In the genomic region with DNA sequence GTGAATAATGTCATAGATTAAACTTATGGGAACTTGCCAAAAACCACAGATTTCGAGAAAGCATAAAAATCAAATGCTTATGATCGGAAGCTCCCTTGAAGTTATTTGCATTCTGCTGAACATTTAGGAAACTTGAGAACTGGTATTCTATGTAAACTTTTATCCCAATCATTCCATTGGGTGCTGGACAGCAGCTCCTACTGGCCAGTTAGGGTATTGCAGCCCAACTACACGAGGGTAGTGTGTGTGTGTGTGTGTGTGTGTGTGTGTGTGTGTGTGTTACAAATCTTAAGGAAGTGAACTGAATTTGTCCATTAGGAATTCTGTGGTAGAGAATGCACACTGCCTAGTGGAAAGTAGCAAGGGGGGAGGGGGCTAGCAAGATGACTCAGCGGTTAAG, we compare ENCODE assay signal across 14 mouse cellular contexts.
DNase-seq lines count a peak whose midpoint lies in the region; ATAC-seq and TF ChIP-seq lines count a peak whose summit lies in the region.
"Had no signal": no experiment of that assay in that cellular context is flagged by ENCODE, and none has a peak within 500 bp of the region (broad histone marks: within the 10 kb centered on the region; RNA-seq: fewer than 3 reads in every experiment).

No protein-coding gene starts in this region.

- H3K27me3 ChIP-seq in intestine, postnatal 0 days (replicated peaks; ENCODE audit: control insufficient read depth, insufficient read depth, low read length): no peaks in the 10 kb centered on the region
- H3K27me3 ChIP-seq in intestine, embryonic 16.5 days (replicated peaks; ENCODE audit: control insufficient read depth, insufficient read depth, low read length): no peaks in the 10 kb centered on the region

- H3K9me3 ChIP-seq in intestine, postnatal 0 days (ENCODE audit: control insufficient read depth): no peaks in the 10 kb centered on the region
- no peaks in the 10 kb centered on the region for H3K9me3 ChIP-seq in intestine, embryonic 16.5 days (ENCODE audit: control insufficient read depth, low read length)
- H3K9me3 ChIP-seq: forebrain, embryonic 12.5 days; hindbrain, embryonic 10.5 days had no signal

- H3K9ac ChIP-seq in intestine, postnatal 0 days (ENCODE audit: low read depth, low read length): no peak overlapping the region
- H3K9ac ChIP-seq in intestine, embryonic 16.5 days (ENCODE audit: low read depth, low read length): no peak overlapping the region
- H3K9ac ChIP-seq: forebrain, embryonic 12.5 days had no signal

- no peak for ATAC-seq in intestine, postnatal 0 days
- ATAC-seq in intestine, embryonic 16.5 days: no peak

- TF ChIP-seq CTCF in intestine, postnatal 0 days (IDR thresholded peaks at IDR 0.05; ENCODE audit: low read depth): peak; percentile 55

- H3K4me3 ChIP-seq in intestine, postnatal 0 days (ENCODE audit: low read depth, low read length): no peak overlapping the region
- no peak overlapping the region for H3K4me3 ChIP-seq in intestine, embryonic 16.5 days (ENCODE audit: low read length)
- H3K4me3 ChIP-seq: forebrain, embryonic 12.5 days; hindbrain, embryonic 10.5 days had no signal

- DNase-seq in thymus, postnatal 4 days: peak; percentile 37
- DNase-seq in thymus, adult 18-20 months: no peak
- DNase-seq in c-Kit-positive CD71-positive TER-119-positive erythroid progenitor cells, embryonic 14.5 days (ENCODE audit: low spot score): peak; percentile 32
- no peak for DNase-seq in embryo, embryonic 10.5 days (ENCODE audit: low spot score)
- DNase-seq in spleen, adult 12 weeks (ENCODE audit: low spot score): no peak
- DNase-seq in gastrocnemius, postnatal 10 days: no peak
- DNase-seq: adrenal gland, postnatal 14 days; cerebellum, adult 8-10 months; kidney, postnatal 14 days; thymus, adult 2 months had no signal

- no peak overlapping the region for H3K4me2 ChIP-seq in intestine, postnatal 0 days (replicated peaks; ENCODE audit: low read depth)
- H3K4me2 ChIP-seq in intestine, embryonic 16.5 days (ENCODE audit: low read depth, low read length): no peak overlapping the region
- H3K4me2 ChIP-seq: forebrain, embryonic 12.5 days had no signal

- H3K4me1 ChIP-seq in intestine, postnatal 0 days (replicated peaks; ENCODE audit: control insufficient read depth, insufficient read depth, low read length): no peaks in the 10 kb centered on the region
- peaks cover 12% of the 10 kb centered on the region for H3K4me1 ChIP-seq in intestine, embryonic 16.5 days (ENCODE audit: control insufficient read depth, insufficient read depth, low read length)

- 85% methylated on average over 4 of the region's 4 CpGs for WGBS in intestine, postnatal 0 days
- 84% methylated on average over 4 of the region's 4 CpGs for WGBS in intestine, embryonic 16.5 days

- H3K27ac ChIP-seq in intestine, postnatal 0 days (ENCODE audit: low read depth, low read length): no peak overlapping the region
- no peak overlapping the region for H3K27ac ChIP-seq in intestine, embryonic 16.5 days (ENCODE audit: low read length)
- H3K27ac ChIP-seq: forebrain, embryonic 12.5 days; hindbrain, embryonic 10.5 days had no signal

- no peaks in the 10 kb centered on the region for H3K36me3 ChIP-seq in intestine, postnatal 0 days (ENCODE audit: control insufficient read depth, insufficient read depth)
- no peaks in the 10 kb centered on the region for H3K36me3 ChIP-seq in intestine, embryonic 16.5 days (ENCODE audit: control insufficient read depth, insufficient read depth, low read length)
- H3K36me3 ChIP-seq: forebrain, embryonic 12.5 days; hindbrain, embryonic 10.5 days had no signal

Comparison
In these comparisons a context has a peak if more than half of its experiments do, and no peak if none do; other contexts are left out.
1. DNase-seq: peak in thymus, postnatal 4 days (single experiment) and c-Kit-positive CD71-positive TER-119-positive erythroid progenitor cells, embryonic 14.5 days (single experiment); none in thymus, adult 18-20 months (0 of 2), embryo, embryonic 10.5 days (single experiment), spleen, adult 12 weeks (single experiment) and gastrocnemius, postnatal 10 days (single experiment).